Mouse (Mus musculus) liver, embryonic 15.5 days (tissue): ENCODE measurements at regions not wholly inside any gene's neighbourhood (a gene's known extent, or its start where the extent isn't known, plus 50 kb on each side); places are given as distances from the start of the nearest gene placed in this dataset.

Experiments used
- ATAC-seq: fragments of 200-750 bp; cut with Nextera tagmentation; 2 replicates; pipeline ENCODE4 v1.8.0; 2017; ENCODE audit warnings: moderate number of reproducible peaks, mild to moderate bottlenecking, moderate library complexity; ENCODE audit not compliant: insufficient read depth
- H3K27ac ChIP-seq: fragments of 300-500 bp; sonication (generic); replicated peaks from 2 replicates; pipeline ENCODE4 v1.5.1; 2015; ENCODE audit warnings: mild to moderate bottlenecking, inconsistent platforms
- H3K27me3 ChIP-seq: fragments of 300-500 bp; sonication (generic); 2 replicates; pipeline ENCODE4 v1.6.1; 2015; ENCODE audit warnings: mild to moderate bottlenecking, inconsistent platforms
- H3K36me3 ChIP-seq: fragments of 300-500 bp; sonication (generic); replicated peaks from 2 replicates; pipeline ENCODE4 v1.6.1; 2015; ENCODE audit warnings: moderate library complexity, mild to moderate bottlenecking, inconsistent platforms
- H3K4me1 ChIP-seq: fragments of 300-500 bp; sonication (generic); replicated peaks from 2 replicates; pipeline ENCODE4 v1.6.1; 2015; ENCODE audit warnings: inconsistent platforms
- H3K4me2 ChIP-seq: fragments of 300-500 bp; sonication (generic); 2 replicates; pipeline ENCODE4 v1.6.1; 2015; ENCODE audit warnings: moderate library complexity, mild to moderate bottlenecking, inconsistent platforms
- H3K4me3 ChIP-seq: fragments of 300-500 bp; sonication (generic); replicated peaks from 2 replicates; pipeline ENCODE4 v1.5.1; 2015; ENCODE audit warnings: mild to moderate bottlenecking, inconsistent platforms
- H3K9ac ChIP-seq: fragments of 300-500 bp; sonication (generic); 2 replicates; pipeline ENCODE4 v1.6.1; 2015; ENCODE audit warnings: moderate library complexity, mild to moderate bottlenecking, inconsistent platforms
- H3K9me3 ChIP-seq: fragments of 300-500 bp; sonication (generic); replicated peaks from 2 replicates; pipeline ENCODE4 v1.6.1; 2016; ENCODE audit warnings: inconsistent platforms
- WGBS: fragments of 180-500 bp; shearing (Covaris S2); methylation state at CpG from one replicate; pipeline ENCODE4 v1.1.7; 2015; ENCODE audit warnings: mixed read lengths; ENCODE audit not compliant: insufficient replicate concordance; 5-methylcytosine and 5-hydroxymethylcytosine counted together

GRCm38 (mm10) chr11:63352990-63353389, 224.2 kb downstream of the Pmp22 start:
- Histone ChIP-seq H3K4me3 (no peak overlapping the region), H3K27ac (no peak overlapping the region), H3K36me3 (no peaks in the 10 kb centered on the region), H3K4me1 (peaks cover 15% of the 10 kb centered on the region), H3K4me2 (peak overlapping the region; percentile 2), H3K27me3 (no peaks in the 10 kb centered on the region), H3K9ac (no peak overlapping the region), H3K9me3 (no peaks in the 10 kb centered on the region)
- ATAC-seq, result peak; percentile 85
- 24% methylated on average over 3 of the region's 3 CpGs for WGBS

- no peak for ATAC-seq
- no peak overlapping the region for H3K9ac ChIP-seq
- WGBS, result 67% methylated on average over 8 of the region's 8 CpGs
- no peaks in the 10 kb centered on the region for H3K9me3 ChIP-seq
- no peak overlapping the region for H3K4me2 ChIP-seq
- H3K27ac ChIP-seq, result no peak overlapping the region
- H3K4me1 ChIP-seq, result peaks cover 15% of the 10 kb centered on the region
- H3K36me3 ChIP-seq, result no peaks in the 10 kb centered on the region
- H3K27me3 ChIP-seq, result no peaks in the 10 kb centered on the region
- H3K4me3 ChIP-seq, result no peak overlapping the region
These were observed 224.9 kb downstream of the Pmp22 start for GRCm38 (mm10) chr11:63353671-63354070.

GRCm38 (mm10) chr11:63357772-63358344, 229.1 kb downstream of the Pmp22 start:
- no peak overlapping the region for H3K9ac ChIP-seq
- no peaks in the 10 kb centered on the region for H3K27me3 ChIP-seq
- no peak for ATAC-seq
- 68% methylated on average over 10 of the region's 10 CpGs for WGBS
- H3K4me2 ChIP-seq, result no peak overlapping the region
- H3K9me3 ChIP-seq, result no peaks in the 10 kb centered on the region
- peaks cover 9% of the 10 kb centered on the region for H3K4me1 ChIP-seq
- H3K27ac ChIP-seq, result no peak overlapping the region
- H3K4me3 ChIP-seq, result no peak overlapping the region
- H3K36me3 ChIP-seq, result no peaks in the 10 kb centered on the region

GRCm38 (mm10) chr11:63367756-63368265, 239.0 kb downstream of the Pmp22 start:
- H3K36me3 ChIP-seq, result no peaks in the 10 kb centered on the region
- H3K4me1 ChIP-seq, result peaks cover 16% of the 10 kb centered on the region
- no peak overlapping the region for H3K4me2 ChIP-seq
- no peak overlapping the region for H3K4me3 ChIP-seq
- WGBS, result 55% methylated on average over 6 of the region's 6 CpGs
- no peak for ATAC-seq
- H3K9ac ChIP-seq, result no peak overlapping the region
- no peak overlapping the region for H3K27ac ChIP-seq
- peaks cover 8% of the 10 kb centered on the region; the same call in 1 of the 2 replicates for H3K27me3 ChIP-seq
- H3K9me3 ChIP-seq, result no peaks in the 10 kb centered on the region

GRCm38 (mm10) chr11:63369475-63369874, 240.7 kb downstream of the Pmp22 start:
- H3K9me3 ChIP-seq, result no peaks in the 10 kb centered on the region
- 25% methylated on average over 2 of the region's 2 CpGs for WGBS
- peaks cover 13% of the 10 kb centered on the region for H3K4me1 ChIP-seq
- no peak overlapping the region for H3K27ac ChIP-seq
- H3K27me3 ChIP-seq, result peaks cover 8% of the 10 kb centered on the region; the same call in 1 of the 2 replicates
- H3K9ac ChIP-seq, result no peak overlapping the region
- no peak overlapping the region for H3K4me3 ChIP-seq
- H3K4me2 ChIP-seq, result no peak overlapping the region
- ATAC-seq, result peak; percentile 63
- no peaks in the 10 kb centered on the region for H3K36me3 ChIP-seq

GRCm38 (mm10) chr11:63376311-63376710, 247.5 kb downstream of the Pmp22 start:
- no peak for ATAC-seq
- Histone ChIP-seq H3K27me3 (no peaks in the 10 kb centered on the region), H3K9ac (no peak overlapping the region), H3K4me2 (no peak overlapping the region), H3K4me3 (no peak overlapping the region), H3K27ac (no peak overlapping the region), H3K4me1 (no peaks in the 10 kb centered on the region), H3K9me3 (no peaks in the 10 kb centered on the region), H3K36me3 (no peaks in the 10 kb centered on the region)
- 76% methylated on average over 3 of the region's 3 CpGs for WGBS

GRCm38 (mm10) chr11:63376991-63377390, 248.2 kb downstream of the Pmp22 start:
- no peak for ATAC-seq
- Histone ChIP-seq H3K4me3 (no peak overlapping the region), H3K9me3 (no peaks in the 10 kb centered on the region), H3K27me3 (no peaks in the 10 kb centered on the region), H3K4me1 (no peaks in the 10 kb centered on the region), H3K36me3 (no peaks in the 10 kb centered on the region), H3K27ac (no peak overlapping the region), H3K4me2 (no peak overlapping the region), H3K9ac (no peak overlapping the region)
- WGBS, result 23% methylated on average over 10 of the region's 10 CpGs

- Histone ChIP-seq H3K9ac (no peak overlapping the region), H3K4me3 (no peak overlapping the region), H3K9me3 (no peaks in the 10 kb centered on the region), H3K27ac (no peak overlapping the region), H3K36me3 (no peaks in the 10 kb centered on the region), H3K27me3 (no peaks in the 10 kb centered on the region), H3K4me2 (no peak overlapping the region), H3K4me1 (no peaks in the 10 kb centered on the region)
- WGBS, result 48% methylated on average over 4 of the region's 4 CpGs
- ATAC-seq, result no peak
These were observed 259.5 kb downstream of the Pmp22 start for GRCm38 (mm10) chr11:63388247-63388646.

GRCm38 (mm10) chr11:63391478-63391877, 262.7 kb downstream of the Pmp22 start:
- ATAC-seq, result no peak
- 40% methylated on average over 3 of the region's 3 CpGs for WGBS
- no peaks in the 10 kb centered on the region for H3K27me3 ChIP-seq
- H3K36me3 ChIP-seq, result no peaks in the 10 kb centered on the region
- no peaks in the 10 kb centered on the region for H3K4me1 ChIP-seq
- H3K27ac ChIP-seq, result no peak overlapping the region
- H3K4me3 ChIP-seq, result no peak overlapping the region
- no peaks in the 10 kb centered on the region for H3K9me3 ChIP-seq
- no peak overlapping the region for H3K4me2 ChIP-seq
- no peak overlapping the region for H3K9ac ChIP-seq

GRCm38 (mm10) chr11:63392378-63392777, 263.6 kb downstream of the Pmp22 start:
- ATAC-seq, result no peak
- Histone ChIP-seq H3K9me3 (no peaks in the 10 kb centered on the region), H3K4me1 (no peaks in the 10 kb centered on the region), H3K27ac (no peak overlapping the region), H3K36me3 (no peaks in the 10 kb centered on the region), H3K4me2 (no peak overlapping the region), H3K9ac (no peak overlapping the region), H3K27me3 (no peaks in the 10 kb centered on the region), H3K4me3 (no peak overlapping the region)
- 59% methylated on average over 3 of the region's 3 CpGs for WGBS

- no peaks in the 10 kb centered on the region for H3K4me1 ChIP-seq
- no peaks in the 10 kb centered on the region for H3K9me3 ChIP-seq
- no peak overlapping the region for H3K27ac ChIP-seq
- H3K36me3 ChIP-seq, result no peaks in the 10 kb centered on the region
- ATAC-seq, result no peak
- no peak overlapping the region for H3K4me3 ChIP-seq
- no peak overlapping the region for H3K4me2 ChIP-seq
- no peak overlapping the region for H3K9ac ChIP-seq
- 39% methylated on average over 3 of the region's 3 CpGs for WGBS
- H3K27me3 ChIP-seq, result no peaks in the 10 kb centered on the region
These were observed 265.4 kb downstream of the Pmp22 start for GRCm38 (mm10) chr11:63394201-63394600.

- no peaks in the 10 kb centered on the region for H3K9me3 ChIP-seq
- no peak overlapping the region for H3K4me2 ChIP-seq
- H3K27me3 ChIP-seq, result no peaks in the 10 kb centered on the region
- H3K36me3 ChIP-seq, result no peaks in the 10 kb centered on the region
- WGBS, result 72% methylated on average over 8 of the region's 8 CpGs
- no peak overlapping the region for H3K4me3 ChIP-seq
- no peak for ATAC-seq
- H3K9ac ChIP-seq, result no peak overlapping the region
- H3K27ac ChIP-seq, result no peak overlapping the region
- no peaks in the 10 kb centered on the region for H3K4me1 ChIP-seq
These were observed 267.6 kb downstream of the Pmp22 start for GRCm38 (mm10) chr11:63396386-63396785.
